Mouse (Mus musculus) gastrocnemius, postnatal 4 days (tissue): ENCODE data around the gene Tm4sf5. TPM values are rescaled to one million over a fixed set of nuclear protein-coding genes. Genes with fewer than 3 reads are reported as not detected.
"Not testable (repeated sequence)": the region's sequence is repeated elsewhere in the genome, so short reads cannot be mapped to it uniquely, and the experiment has no call there.

Source experiments
- DNase-seq, 2 experiments: peaks; one replicate each; pipeline ENCODE4 v3.0.0; 2021 to 2022; ENCODE audit warnings: low spot score in 2 of 2, mixed read lengths in 2 of 2
- long read RNA-seq, 2 experiments: library from polyadenylated mRNA; stranded (forward); transcript quantifications; one replicate each; pipeline ENCODE4 v2.0.0; 2021
- total RNA-seq, 2 experiments: library from RNA; stranded (reverse); gene quantifications; 2 replicates each; pipeline ENCODE4 v1.2.3; 2021

Gene Tm4sf5
- total RNA-seq = not detected
- long read RNA-seq, experiment 1 = 0 reads
- long read RNA-seq, experiment 2 = 0 reads

- no peak for DNase-seq
These were observed at the start of gene Tm4sf5 for GRCm38 (mm10) chr11:70504970-70505369. Gene Tm4sf5, plus strand, starts transcription at chr11:70505244.

GRCm38 (mm10) chr11:70458688-70459600 lies 46.1 kb upstream of the Tm4sf5 start, which contains the start of gene Zmynd15:
Gene Zmynd15, plus strand, starts transcription at chr11:70459433.
- DNase-seq = no peak

- peak in 1 of 2 experiments; percentile 52 for DNase-seq
These were observed 45.4 kb upstream of the Tm4sf5 start, which contains the start of gene Cxcl16 for GRCm38 (mm10) chr11:70459601-70460101. Gene Cxcl16, minus strand, starts transcription at chr11:70459984.

- no peak for DNase-seq
These were observed 41.1 kb upstream of the Tm4sf5 start for GRCm38 (mm10) chr11:70463970-70464369.

GRCm38 (mm10) chr11:70465211-70465610 lies 39.8 kb upstream of the Tm4sf5 start:
- DNase-seq = no peak

GRCm38 (mm10) chr11:70465824-70466223 lies 39.2 kb upstream of the Tm4sf5 start:
- DNase-seq = peak in 1 of 2 experiments; percentile 40

GRCm38 (mm10) chr11:70467902-70468619 lies 37.0 kb upstream of the Tm4sf5 start:
- no peak for DNase-seq

- DNase-seq = no peak
These were observed 35.3 kb upstream of the Tm4sf5 start for GRCm38 (mm10) chr11:70469764-70470163.

GRCm38 (mm10) chr11:70472716-70473115 lies 32.3 kb upstream of the Tm4sf5 start:
- DNase-seq = no peak

GRCm38 (mm10) chr11:70473291-70473690 lies 31.8 kb upstream of the Tm4sf5 start:
- DNase-seq = not testable (repeated sequence)

GRCm38 (mm10) chr11:70474872-70475534 lies 30.0 kb upstream of the Tm4sf5 start:
- no peak for DNase-seq

- DNase-seq = no peak
These were observed 19.5 kb upstream of the Tm4sf5 start for GRCm38 (mm10) chr11:70485498-70485897.

- peak in 1 of 2 experiments; percentile 51 for DNase-seq
These were observed 17.2 kb upstream of the Tm4sf5 start for GRCm38 (mm10) chr11:70487816-70488215.

GRCm38 (mm10) chr11:70489138-70489537 lies 15.9 kb upstream of the Tm4sf5 start:
- DNase-seq = no peak

- DNase-seq = no peak
These were observed 15.4 kb upstream of the Tm4sf5 start for GRCm38 (mm10) chr11:70489684-70490083.

GRCm38 (mm10) chr11:70499566-70500475 lies 5.2 kb upstream of the Tm4sf5 start:
- DNase-seq = no peak

GRCm38 (mm10) chr11:70500476-70500812 lies 4.6 kb upstream of the Tm4sf5 start:
- no peak for DNase-seq

GRCm38 (mm10) chr11:70502018-70502417 lies 3.0 kb upstream of the Tm4sf5 start:
- DNase-seq = no peak

GRCm38 (mm10) chr11:70506385-70506784 lies 1.3 kb downstream of the Tm4sf5 start:
- DNase-seq = peak; percentile 44 to 68

GRCm38 (mm10) chr11:70506962-70507515 lies 2.0 kb downstream of the Tm4sf5 start:
- DNase-seq = no peak
